Mouse (Mus musculus) kidney, adult 2 months (tissue): ENCODE measurements around the gene Chtop.

Source experiments
- CTCF ChIP-seq: fragments of 200-500 bp; conservative IDR thresholded peaks from 2 replicates; pipeline ENCODE4 v1.5.1; 2011; ENCODE audit warnings: low read depth, mild to moderate bottlenecking, control low read depth, low read length, moderate library complexity, mixed read lengths; ENCODE audit not compliant: insufficient read depth, insufficient read length
- POLR2A ChIP-seq: fragments of 200-500 bp; IDR thresholded peaks from one replicate; pipeline ENCODE4 v1.6.1; 2011; ENCODE audit warnings: low read depth, low read length, control low read depth

DNA sequence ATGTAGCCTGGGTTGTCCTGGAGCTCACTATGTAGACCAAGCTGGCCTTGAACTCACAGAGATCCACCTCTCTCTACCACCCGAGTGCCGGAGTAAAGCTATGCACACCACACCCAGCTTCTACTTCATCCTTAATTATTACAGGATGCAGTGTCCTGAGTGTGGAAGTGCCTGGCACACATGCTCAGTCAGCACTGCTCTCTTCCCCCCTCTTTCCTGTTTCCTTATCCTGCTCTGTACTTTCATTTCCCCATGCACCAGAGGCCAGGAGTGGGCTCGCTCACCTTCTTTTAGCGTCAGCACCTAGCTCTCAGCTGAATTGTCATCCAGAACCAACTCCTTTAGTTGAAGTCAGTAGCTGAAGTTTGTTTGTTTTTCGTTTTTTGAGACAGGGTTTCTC lies 49.0 kb downstream of the Chtop start:
- TF ChIP-seq CTCF (no peak), POLR2A (no peak)
